24 mouse cellular contexts compared by ENCODE assay signal in genomic region chr6:136708597-136708996, GRCm38 (mm10). TPM values are rescaled to one million over a fixed set of nuclear protein-coding genes. Genes with fewer than 3 reads are reported as not detected.
"Had no signal": no experiment of that assay in that cellular context is flagged by ENCODE, and none has a peak within 500 bp of the region (broad histone marks: within the 10 kb centered on the region; RNA-seq: fewer than 3 reads in every experiment).

No protein-coding gene starts in this region.

- DNase-seq: gastrocnemius, postnatal 14 days; gastrocnemius, postnatal 36 days; heart, adult 2 months; heart, postnatal 14 days; heart, postnatal 36 days; kidney, adult 11 months; kidney, adult 2 months; kidney, adult 9 months; kidney, postnatal 14 days; kidney, postnatal 36 days had no signal

- H3K4me2 ChIP-seq: heart, embryonic 11.5 days; heart, embryonic 13.5 days; heart, embryonic 15.5 days; hindbrain, embryonic 13.5 days; hindbrain, embryonic 15.5 days; kidney, embryonic 15.5 days; limb, embryonic 12.5 days; liver, embryonic 12.5 days had no signal

- ATAC-seq: hindbrain, postnatal 0 days; intestine, embryonic 16.5 days; liver, embryonic 12.5 days had no signal

- H3K4me1 ChIP-seq: heart, embryonic 15.5 days; hindbrain, embryonic 13.5 days; hindbrain, embryonic 15.5 days; kidney, embryonic 15.5 days; limb, embryonic 10.5 days; limb, embryonic 12.5 days; liver, embryonic 12.5 days had no signal

- H3K9me3 ChIP-seq: heart, embryonic 13.5 days; heart, embryonic 15.5 days; hindbrain, embryonic 13.5 days; hindbrain, embryonic 15.5 days; kidney, embryonic 15.5 days; limb, embryonic 10.5 days; limb, embryonic 12.5 days; liver, embryonic 12.5 days had no signal

- H3K9ac ChIP-seq: heart, embryonic 13.5 days; heart, embryonic 15.5 days; hindbrain, embryonic 13.5 days; hindbrain, embryonic 15.5 days; kidney, embryonic 15.5 days; limb, embryonic 12.5 days; liver, embryonic 12.5 days had no signal

- H3K36me3 ChIP-seq: heart, embryonic 13.5 days; heart, embryonic 15.5 days; hindbrain, embryonic 13.5 days; hindbrain, embryonic 15.5 days; kidney, embryonic 15.5 days; limb, embryonic 10.5 days; limb, embryonic 12.5 days; liver, embryonic 12.5 days had no signal

- H3K27me3 ChIP-seq: heart, embryonic 15.5 days; hindbrain, embryonic 13.5 days; hindbrain, embryonic 15.5 days; kidney, embryonic 15.5 days; limb, embryonic 12.5 days; liver, embryonic 12.5 days had no signal

- H3K4me3 ChIP-seq: heart, adult 2 months; heart, embryonic 13.5 days; heart, embryonic 15.5 days; hindbrain, embryonic 13.5 days; hindbrain, embryonic 15.5 days; kidney, embryonic 15.5 days; left cerebral cortex, adult 2 months; limb, embryonic 10.5 days; limb, embryonic 12.5 days; liver, embryonic 12.5 days had no signal

- H3K27ac ChIP-seq: heart, adult 2 months; heart, embryonic 13.5 days; heart, embryonic 15.5 days; hindbrain, embryonic 13.5 days; hindbrain, embryonic 15.5 days; hindbrain, postnatal 0 days; kidney, embryonic 15.5 days; kidney, postnatal 0 days; left cerebral cortex, adult 2 months; limb, embryonic 10.5 days; limb, embryonic 12.5 days; liver, embryonic 12.5 days had no signal

RNA-seq across cellular contexts. Expression of gene Plbd1, which starts 46.9 kb away (rescaled TPM):
- total RNA-seq: hindbrain, postnatal 0 days; left cerebral cortex, postnatal 36 days had no signal
